Mouse (Mus musculus) right cerebral cortex, postnatal 4 days (tissue): ENCODE measurements at regions not wholly inside any gene's neighbourhood (a gene's known extent, or its start where the extent isn't known, plus 50 kb on each side); places are given as distances from the start of the nearest gene placed in this dataset.
A peak's percentile ranks its signal among the peaks of the same experiment; 100 is the strongest.

Experiments used
- DNase-seq: peaks from one replicate; pipeline ENCODE4 v3.0.0-alpha.2; 2022

GRCm38 (mm10) chr2:68799993-68800740 is 61.1 kb upstream of the Cers6 start:
- DNase-seq = peak; percentile 31

GRCm38 (mm10) chr2:68804117-68804516 is 57.1 kb upstream of the Cers6 start:
- DNase-seq = no peak

- peak; percentile 40 for DNase-seq
Measured at GRCm38 (mm10) chr2:68805866-68806265, 55.4 kb upstream of the Cers6 start.

GRCm38 (mm10) chr2:68806311-68806895 is 54.8 kb upstream of the Cers6 start:
- DNase-seq = no peak
